Mouse (Mus musculus): ENCODE measurements around the gene Tm7sf3. TPM values are rescaled to one million over a fixed set of nuclear protein-coding genes. Genes with fewer than 3 reads are reported as not detected.
A peak's percentile ranks its signal among the peaks of the same experiment; 100 is the strongest.
"Not testable (repeated sequence)": the region's sequence is repeated elsewhere in the genome, so short reads cannot be mapped to it uniquely, and the experiment has no call there.

Tm7sf3 gene
- polyA plus RNA-seq, 1 experiment from 2014 or later, result 28.8 TPM

- no peaks in the 10 kb centered on the region for H3K9me3 ChIP-seq (ENCODE audit: low read depth, low read length)
- no peak; the same call in 1 of the 2 replicates for ATAC-seq (ENCODE audit: insufficient read depth)
Measured at GRCm38 (mm10) chr6:146576903-146577302, 65.7 kb downstream of the Tm7sf3 start, which contains the start of gene Fgfr1op2. TSS of gene Fgfr1op2 (plus strand) at chr6:146577203.

DNA sequence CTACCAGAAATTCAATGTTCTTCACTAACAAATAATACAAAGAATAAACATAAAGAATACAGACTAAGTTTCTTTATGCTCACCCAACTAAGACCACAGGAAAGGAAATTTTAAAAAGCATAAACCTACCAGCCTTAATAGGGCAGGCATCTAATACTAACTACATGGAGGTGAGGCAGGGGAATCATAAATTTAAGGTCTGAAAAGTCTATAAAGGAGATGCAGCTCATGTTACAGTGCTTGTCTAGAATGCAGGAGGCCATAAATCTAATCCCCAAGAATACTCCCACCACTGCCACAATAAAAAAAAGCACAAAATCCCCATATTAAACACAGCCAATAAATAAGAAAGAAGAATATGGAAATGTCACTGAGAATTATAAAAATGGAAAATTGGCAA, 70.6 kb downstream of the Tm7sf3 start:
- H3K4me3 ChIP-seq (ENCODE audit: low read depth, low read length), result no peak overlapping the region
- no peak overlapping the region for H3K27ac ChIP-seq (ENCODE audit: low read depth)
- peaks cover 5% of the 10 kb centered on the region; the same call in 1 of the 2 replicates for H3K4me1 ChIP-seq (ENCODE audit: insufficient read depth)
- ATAC-seq (ENCODE audit: insufficient read depth) (no peak), DNase-seq (no peak)
- TF ChIP-seq CTCF (IDR thresholded peaks at IDR 0.05; ENCODE audit: low read depth), result no peak
- H3K4me2 ChIP-seq, result no peak overlapping the region
- no peak overlapping the region for H3K9ac ChIP-seq
- H3K36me3 ChIP-seq (ENCODE audit: insufficient read depth), result peaks cover 21% of the 10 kb centered on the region
- no peaks in the 10 kb centered on the region for H3K9me3 ChIP-seq (ENCODE audit: low read depth, low read length)
- H3K27me3 ChIP-seq (ENCODE audit: insufficient read depth, low read length), result no peaks in the 10 kb centered on the region

More at GRCm38 (mm10) chr6:146576903-146577302, 65.7 kb downstream of the Tm7sf3 start, which contains the start of gene Fgfr1op2:
- no peaks in the 10 kb centered on the region for H3K27me3 ChIP-seq (ENCODE audit: insufficient read depth, low read length)
- H3K4me1 ChIP-seq (ENCODE audit: insufficient read depth), result peaks cover 8% of the 10 kb centered on the region; the same call in 1 of the 2 replicates
- no peak for TF ChIP-seq CTCF (IDR thresholded peaks at IDR 0.05; ENCODE audit: low read depth)
- peak; percentile 2 for DNase-seq
- under 1% methylated on average over 13 of the region's 13 CpGs for WGBS
- H3K9ac ChIP-seq, result peak within 1 kb of the TSS; percentile 95
- peak within 1 kb of the TSS; percentile 97 for H3K27ac ChIP-seq (ENCODE audit: low read depth)
- peaks cover 8% of the 10 kb centered on the region for H3K36me3 ChIP-seq (ENCODE audit: insufficient read depth)
- H3K4me2 ChIP-seq, result peak within 1 kb of the TSS; percentile 86
- peak within 1 kb of the TSS; percentile 94 for H3K4me3 ChIP-seq (ENCODE audit: low read depth, low read length)

- H3K27me3 ChIP-seq (ENCODE audit: insufficient read depth, low read length); DNase-seq; H3K9me3 ChIP-seq (ENCODE audit: low read depth, low read length); H3K4me2 ChIP-seq; H3K9ac ChIP-seq; H3K4me3 ChIP-seq (ENCODE audit: low read depth, low read length); H3K27ac ChIP-seq (ENCODE audit: low read depth); H3K4me1 ChIP-seq (ENCODE audit: insufficient read depth); ATAC-seq (ENCODE audit: insufficient read depth): not testable (repeated sequence)
- 75% methylated on average over 1 of the region's 1 CpGs for WGBS
- peaks cover 72% of the 10 kb centered on the region for H3K36me3 ChIP-seq (ENCODE audit: insufficient read depth)
Measured at GRCm38 (mm10) chr6:146562461-146562860, 80.2 kb downstream of the Tm7sf3 start.

Other genes starting within 250 kb of the Tm7sf3 start
- gene Itpr2, start 140.6 kb downstream of the Tm7sf3 start, polyA plus RNA-seq (2014; fragmentation: Nextera tagmentation; extraction: Ambion mirVana), result 12.8 and 13.1 TPM in 2 replicates
- gene Fgfr1op2, start 65.6 kb downstream of the Tm7sf3 start, polyA plus RNA-seq (2014; fragmentation: Nextera tagmentation; extraction: Ambion mirVana), result 108 and 110 TPM in 2 replicates
- gene Ints13, start 65.0 kb downstream of the Tm7sf3 start, polyA plus RNA-seq (2014; fragmentation: Nextera tagmentation; extraction: Ambion mirVana), result 62.7 and 70.2 TPM in 2 replicates
- 138 and 142 TPM in 2 replicates for gene Med21, start 277 bp downstream of the Tm7sf3 start, polyA plus RNA-seq (2014; fragmentation: Nextera tagmentation; extraction: Ambion mirVana)
- 15.6 and 16.2 TPM in 2 replicates for gene Stk38l, start 82.2 kb upstream of the Tm7sf3 start, polyA plus RNA-seq (2014; fragmentation: Nextera tagmentation; extraction: Ambion mirVana)
- 5.9 and 6.2 TPM in 2 replicates for gene Arntl2, start 153.2 kb upstream of the Tm7sf3 start, polyA plus RNA-seq (2014; fragmentation: Nextera tagmentation; extraction: Ambion mirVana)
- gene Smco2, start 207.3 kb upstream of the Tm7sf3 start, polyA plus RNA-seq (2014; fragmentation: Nextera tagmentation; extraction: Ambion mirVana), result not detected in 2 replicates
- 52.5 and 56.8 TPM in 2 replicates for gene Ppfibp1, start 245.7 kb upstream of the Tm7sf3 start, polyA plus RNA-seq (2014; fragmentation: Nextera tagmentation; extraction: Ambion mirVana)

Data from lung, embryonic 14.5 days (tissue).